Mouse (Mus musculus): ENCODE data around the gene Txndc12.
A peak's percentile ranks its signal among the peaks of the same experiment; 100 is the strongest.

The Txndc12 gene

GRCm38 (mm10) chr4:108834115-108834970 is at the start of gene Txndc12:
TSS of gene Txndc12 (plus strand) at chr4:108834601.
- peak; percentile 94 for DNase-seq

GRCm38 (mm10) chr4:108789258-108789936 is 45.0 kb upstream of the Txndc12 start:
- DNase-seq, result no peak

- DNase-seq, result no peak
Measured at GRCm38 (mm10) chr4:108790507-108790906, 43.9 kb upstream of the Txndc12 start.

- no peak for DNase-seq
Measured at GRCm38 (mm10) chr4:108793941-108794340, 40.5 kb upstream of the Txndc12 start.

- DNase-seq, result peak; percentile 5
Measured at GRCm38 (mm10) chr4:108796701-108797100, 37.7 kb upstream of the Txndc12 start.

GRCm38 (mm10) chr4:108798083-108798830 is 36.1 kb upstream of the Txndc12 start:
- peak; percentile 79 for DNase-seq

- DNase-seq, result no peak
Measured at GRCm38 (mm10) chr4:108803535-108803934, 30.9 kb upstream of the Txndc12 start.

GRCm38 (mm10) chr4:108811142-108811541 is 23.3 kb upstream of the Txndc12 start:
- DNase-seq, result no peak

- no peak for DNase-seq
Measured at GRCm38 (mm10) chr4:108811550-108811949, 22.9 kb upstream of the Txndc12 start.

GRCm38 (mm10) chr4:108825677-108826076 is 8.7 kb upstream of the Txndc12 start:
- no peak for DNase-seq

GRCm38 (mm10) chr4:108826096-108826495 is 8.3 kb upstream of the Txndc12 start:
- DNase-seq, result no peak

GRCm38 (mm10) chr4:108826643-108827042 is 7.8 kb upstream of the Txndc12 start:
- DNase-seq, result no peak

GRCm38 (mm10) chr4:108830698-108831097 is 3.7 kb upstream of the Txndc12 start:
- DNase-seq, result no peak

- DNase-seq, result peak; percentile 90
Measured at GRCm38 (mm10) chr4:108832916-108833827, 1.2 kb upstream of the Txndc12 start, which contains the start of gene Btf3l4. TSS of gene Btf3l4 (minus strand) at chr4:108833614.

GRCm38 (mm10) chr4:108833828-108834114 is 630 bp upstream of the Txndc12 start:
- no peak for DNase-seq

- no peak for DNase-seq
Measured at GRCm38 (mm10) chr4:108834971-108835311, 540 bp downstream of the Txndc12 start.

- no peak for DNase-seq
Measured at GRCm38 (mm10) chr4:108835496-108835895, 1.1 kb downstream of the Txndc12 start.

GRCm38 (mm10) chr4:108838031-108838430 is 3.6 kb downstream of the Txndc12 start:
- DNase-seq, result no peak

GRCm38 (mm10) chr4:108841920-108842578 is 7.6 kb downstream of the Txndc12 start:
- DNase-seq, result no peak

GRCm38 (mm10) chr4:108843336-108843735 is 8.9 kb downstream of the Txndc12 start:
- DNase-seq, result no peak

- no peak for DNase-seq
Measured at GRCm38 (mm10) chr4:108845824-108846569, 11.6 kb downstream of the Txndc12 start.

All from kidney, adult 18-20 months (tissue).